Mouse (Mus musculus): ENCODE results near the gene Naga.
"Not testable (repeated sequence)": the region's sequence is repeated elsewhere in the genome, so short reads cannot be mapped to it uniquely, and the experiment has no call there.

Gene Naga

DNA sequence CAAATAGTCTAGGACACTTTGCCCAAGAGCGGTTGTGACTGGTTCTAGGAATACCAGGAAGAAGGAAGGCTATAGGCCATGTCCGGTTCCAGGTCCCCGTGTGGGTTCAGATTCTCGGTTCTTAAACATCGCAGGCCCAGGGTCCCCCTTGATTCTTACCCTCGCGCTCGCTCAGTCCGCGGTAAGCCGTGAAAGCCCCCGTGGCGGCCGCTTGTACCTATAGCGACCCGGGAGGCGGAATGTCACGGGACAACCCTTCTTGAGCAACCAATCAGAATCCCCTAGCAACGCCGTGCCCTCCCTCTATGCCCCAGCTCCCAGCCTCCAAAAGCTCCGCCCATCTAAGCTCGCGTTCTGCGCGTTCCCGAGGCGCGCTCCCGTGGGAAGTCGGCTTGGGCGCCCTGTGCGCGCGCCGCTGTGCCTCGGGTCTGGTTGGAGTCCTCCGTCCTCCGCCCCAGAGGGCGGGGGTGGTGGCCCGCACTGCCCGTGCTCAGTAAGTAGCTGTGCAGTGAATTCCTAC, at the start of gene Naga, which contains the start of the genes Pheta2 and Smdt1:
TSS of gene Naga (minus strand) at position 333 of the 520 bp plus-strand sequence.
TSS of gene Pheta2 (plus strand) at position 350 of the 520 bp plus-strand sequence.
TSS of gene Smdt1 (plus strand) at position 367 of the 520 bp plus-strand sequence.
- DNase-seq (ENCODE audit: low spot score) = peak; percentile 80

DNA sequence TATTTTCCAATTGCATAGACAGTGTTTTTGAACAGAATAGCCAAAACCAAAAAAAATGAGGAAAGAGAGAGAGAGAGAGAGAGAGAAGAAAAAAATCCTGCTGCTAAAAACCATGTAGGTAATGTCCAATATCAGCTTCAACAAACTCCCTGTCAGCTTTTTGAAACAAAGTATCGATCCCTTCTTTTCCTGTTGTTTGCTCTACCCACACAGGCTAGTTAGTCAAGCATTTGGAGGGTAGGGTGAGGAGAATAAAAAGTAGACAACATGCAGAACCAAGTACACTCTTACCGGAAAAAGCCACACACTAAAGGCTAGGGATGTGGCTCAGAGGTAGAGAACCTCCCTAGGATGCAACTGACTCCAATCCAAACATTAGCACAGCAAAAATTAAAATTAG, 47.0 kb upstream of the Naga start:
- DNase-seq (ENCODE audit: low spot score) = no peak

DNA sequence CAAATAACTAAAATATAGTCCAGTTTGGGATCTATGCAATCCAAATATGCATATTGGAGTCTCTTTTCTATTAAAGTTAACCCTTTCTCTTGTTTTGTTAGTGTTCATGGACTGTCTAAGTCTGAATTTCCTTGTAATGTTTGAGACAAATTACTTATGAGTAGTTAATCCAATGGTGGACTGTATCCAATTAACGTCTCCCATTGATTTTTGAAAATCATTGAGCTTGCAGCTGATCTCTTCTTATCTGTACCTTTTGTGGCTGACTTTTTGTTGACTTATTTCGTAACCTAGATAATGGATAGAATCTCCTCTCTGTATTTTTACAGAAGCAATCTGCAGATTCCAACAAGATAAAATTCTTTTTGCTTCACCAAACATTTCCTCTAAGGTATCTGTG, 43.7 kb upstream of the Naga start:
- DNase-seq (ENCODE audit: low spot score) = no peak

DNA sequence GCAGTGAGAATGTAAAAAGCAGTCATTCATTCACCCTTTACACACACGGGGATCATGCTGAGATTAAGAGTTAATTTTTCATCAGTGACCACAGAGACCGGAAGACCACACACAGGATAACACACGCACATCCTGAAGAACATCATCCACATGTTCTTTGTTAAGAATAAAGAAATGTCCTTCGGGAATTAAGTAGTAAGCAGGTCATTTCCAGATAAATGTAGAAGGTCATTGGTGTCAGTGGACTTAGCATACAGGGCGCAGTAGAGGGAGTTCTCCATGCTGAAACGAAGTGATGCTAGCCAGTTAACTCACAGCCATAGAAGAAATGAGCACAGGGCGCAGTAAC, 42.0 kb upstream of the Naga start:
- DNase-seq (ENCODE audit: low spot score) = no peak

DNA sequence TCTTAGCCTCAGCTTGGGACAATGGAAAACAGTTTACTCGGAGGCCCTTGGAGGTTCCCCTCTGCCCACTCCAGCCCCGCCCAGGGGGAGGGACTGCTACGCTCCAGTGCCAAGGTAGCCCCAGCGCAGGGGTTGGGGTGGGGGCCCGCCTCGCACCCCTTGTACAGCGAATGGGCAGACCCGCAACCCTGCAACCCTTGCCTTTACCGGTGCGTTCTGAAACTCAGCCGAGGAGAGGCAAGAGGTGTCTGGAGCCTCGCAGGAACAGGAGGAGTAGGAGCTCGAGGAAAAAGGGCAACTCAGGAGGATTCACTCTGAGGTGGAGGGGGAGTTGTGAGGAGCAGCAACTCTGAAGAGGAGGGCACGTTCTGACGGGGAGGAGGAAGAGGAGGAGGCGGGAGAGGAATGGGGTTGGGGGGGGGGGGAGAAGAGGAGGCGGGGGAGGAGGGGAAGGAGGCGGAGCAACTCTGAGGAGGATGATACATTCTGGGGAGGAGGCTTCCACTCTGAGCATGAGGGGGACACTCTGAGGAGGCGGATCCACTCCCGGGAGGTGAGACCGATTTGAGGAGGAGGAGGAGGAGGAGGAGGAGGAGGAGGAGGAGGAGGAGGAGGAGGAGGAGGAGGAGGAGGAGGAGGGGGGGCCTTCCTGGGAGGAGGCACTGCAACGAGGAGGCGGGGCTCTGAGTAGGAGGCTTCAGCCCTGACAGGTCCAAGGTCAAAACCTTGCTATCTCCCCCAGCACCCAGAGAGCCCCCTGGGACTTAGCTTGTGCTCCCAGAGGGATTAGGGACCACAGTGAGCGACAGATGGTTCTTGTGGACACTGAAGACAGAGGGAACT, 41.4 kb upstream of the Naga start, which contains the start of gene Cyp2d22:
TSS of gene Cyp2d22 (minus strand) at position 390 of the 843 bp plus-strand sequence.
- DNase-seq (ENCODE audit: low spot score) = no peak

DNA sequence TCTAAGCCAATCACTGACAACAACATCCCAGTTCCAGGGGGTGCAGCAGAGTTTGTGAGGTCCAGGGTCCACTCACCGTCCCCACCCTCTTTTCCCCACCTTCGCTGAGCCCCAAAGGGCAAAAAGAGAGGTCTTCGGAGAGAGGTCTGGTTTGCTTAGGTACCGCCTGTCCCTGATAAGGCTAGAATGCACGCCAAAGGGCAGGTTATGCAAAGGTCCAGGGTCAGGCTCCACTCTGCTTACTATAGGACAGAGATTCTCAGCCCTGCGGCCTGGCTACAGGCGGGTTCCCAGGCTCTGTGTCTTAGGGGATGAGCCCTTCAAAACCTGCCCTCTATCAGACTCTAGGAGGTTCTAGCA, 40.8 kb upstream of the Naga start:
- DNase-seq (ENCODE audit: low spot score) = no peak

DNA sequence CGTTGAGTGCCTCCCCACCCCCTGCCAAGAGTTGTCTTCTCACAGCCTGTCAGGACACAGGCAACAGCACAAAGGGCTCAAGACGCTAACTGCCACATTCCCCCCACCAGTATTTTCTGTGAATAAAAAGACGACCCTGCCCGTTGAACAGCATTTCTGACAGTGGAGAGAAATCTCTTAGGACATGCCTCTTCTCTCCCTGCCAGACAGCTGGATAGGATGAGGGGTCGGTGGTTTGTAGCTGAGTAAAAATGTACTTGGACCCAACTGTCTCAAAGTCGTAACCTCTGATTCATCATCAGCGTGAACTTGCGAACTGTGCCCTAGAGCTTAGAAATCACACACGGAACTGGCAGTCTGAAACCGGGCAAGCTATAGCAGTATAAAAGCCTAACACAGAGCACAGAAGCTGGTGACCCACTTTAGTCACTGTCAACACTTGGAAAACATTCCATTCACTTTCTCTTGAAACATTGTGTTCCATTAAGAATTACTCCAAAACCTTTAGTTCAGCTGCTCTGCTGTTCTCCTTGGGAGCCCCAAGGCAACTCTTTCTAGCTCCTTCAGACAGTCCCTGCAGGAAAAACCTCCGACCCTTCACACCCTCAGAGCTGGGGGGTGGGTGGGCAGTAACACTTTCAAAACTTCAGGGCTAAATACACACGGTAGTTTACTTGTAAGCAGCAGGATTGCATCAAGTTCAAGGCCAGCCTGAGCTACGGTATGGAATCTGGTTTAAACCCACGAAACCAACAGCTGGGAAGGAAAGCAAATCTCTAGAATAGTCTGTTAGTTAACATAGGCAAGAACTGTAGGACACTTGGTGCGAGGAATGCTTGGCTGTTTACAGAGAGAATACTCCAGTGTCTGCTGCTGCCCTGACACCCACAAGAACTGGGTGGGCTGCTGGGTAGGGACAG, 39.8 kb upstream of the Naga start:
- DNase-seq (ENCODE audit: low spot score) = no peak

DNA sequence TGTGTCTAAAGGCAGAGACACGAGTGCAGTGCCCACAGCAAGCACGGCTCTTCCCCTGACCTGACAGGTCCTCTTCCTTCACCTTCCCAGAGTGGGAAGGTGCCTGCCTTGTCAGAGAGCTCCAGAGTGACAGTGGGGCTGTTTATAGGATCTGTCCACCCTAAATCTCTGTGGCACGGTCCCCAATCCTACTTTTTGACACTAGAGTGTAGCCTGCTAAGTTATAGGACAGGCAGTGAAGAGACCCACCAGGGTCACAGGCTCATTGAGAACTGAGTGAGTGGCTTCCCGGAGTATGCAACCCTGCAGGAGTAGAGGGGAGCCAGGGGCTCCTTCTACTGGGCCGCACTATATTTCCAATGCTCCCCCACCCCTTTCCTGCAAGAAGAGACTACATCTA, 39.0 kb upstream of the Naga start:
- no peak for DNase-seq (ENCODE audit: low spot score)

DNA sequence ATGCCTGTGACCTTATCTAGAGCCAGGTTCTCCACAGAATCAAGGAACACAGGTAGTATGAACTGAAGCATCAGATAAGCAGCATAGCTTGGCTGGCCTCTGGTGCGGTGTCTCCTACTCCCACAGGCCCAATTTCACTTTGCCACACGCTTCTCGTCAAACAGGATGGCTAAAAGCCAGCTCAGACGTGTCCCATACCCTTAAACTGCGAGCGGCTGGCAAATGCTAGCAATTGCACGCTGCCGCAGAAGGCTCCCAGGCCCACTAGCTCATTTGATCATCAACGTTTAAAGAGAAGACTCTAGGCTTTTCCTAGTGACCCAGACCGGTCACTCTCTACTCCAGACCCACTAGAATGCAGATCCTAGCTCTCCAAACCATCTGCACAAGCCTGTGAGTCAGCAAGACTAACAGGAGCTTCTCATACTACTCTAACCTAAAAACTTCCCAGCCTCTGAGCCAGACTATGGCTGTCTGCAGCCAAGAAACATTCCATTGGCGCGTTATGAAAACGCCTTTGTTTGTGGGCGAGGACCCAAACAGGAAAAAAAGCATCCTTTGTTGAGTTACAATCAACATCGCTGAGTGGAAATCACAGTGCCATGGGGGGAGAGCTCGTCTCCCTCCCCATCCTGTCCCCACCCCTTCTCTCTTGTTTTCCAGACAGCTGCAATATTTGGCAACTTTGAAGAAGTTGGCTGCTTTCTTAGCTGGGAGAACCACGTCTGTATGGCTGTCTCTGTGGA, 37.8 kb upstream of the Naga start:
- no peak for DNase-seq (ENCODE audit: low spot score)

DNA sequence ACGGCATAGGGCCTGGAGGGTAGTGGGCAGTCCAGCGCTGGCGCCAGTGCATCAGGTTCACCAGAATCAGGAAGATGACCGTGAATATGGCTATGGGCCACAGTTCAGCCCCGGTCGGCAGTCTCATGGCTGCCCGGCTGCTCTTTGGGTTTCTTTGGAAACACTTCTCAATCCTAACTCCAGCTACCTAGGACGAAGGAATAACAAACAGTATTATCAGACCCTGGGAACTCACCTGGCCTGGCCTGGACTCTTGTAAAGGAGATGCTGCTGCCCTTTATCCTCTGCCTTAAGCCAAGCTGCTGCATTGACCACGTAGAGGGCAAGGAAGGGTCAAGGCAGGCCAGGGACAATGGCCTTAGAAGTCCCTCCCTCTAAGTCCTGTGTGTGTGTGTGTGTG, 37.1 kb upstream of the Naga start:
- DNase-seq (ENCODE audit: low spot score) = no peak

DNA sequence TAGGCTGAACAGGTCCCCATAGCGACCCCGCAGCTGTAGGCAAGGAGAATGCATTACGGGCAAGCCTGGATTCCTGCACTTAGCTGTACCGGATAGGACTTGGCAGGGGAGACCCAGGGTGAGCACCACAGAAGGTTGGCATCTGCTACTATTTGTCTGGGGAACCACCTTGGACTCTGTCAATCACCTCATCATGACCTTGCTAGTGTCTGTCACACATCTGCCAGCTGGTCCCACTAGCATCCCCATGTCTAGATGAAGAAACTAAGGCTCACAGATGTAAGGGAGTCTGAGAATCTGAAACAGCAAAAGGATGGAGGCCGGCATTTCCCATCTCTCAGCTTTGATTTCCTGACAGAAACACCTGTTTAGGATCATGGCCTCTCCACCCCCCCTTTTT, 35.7 kb upstream of the Naga start:
- no peak for DNase-seq (ENCODE audit: low spot score)

DNA sequence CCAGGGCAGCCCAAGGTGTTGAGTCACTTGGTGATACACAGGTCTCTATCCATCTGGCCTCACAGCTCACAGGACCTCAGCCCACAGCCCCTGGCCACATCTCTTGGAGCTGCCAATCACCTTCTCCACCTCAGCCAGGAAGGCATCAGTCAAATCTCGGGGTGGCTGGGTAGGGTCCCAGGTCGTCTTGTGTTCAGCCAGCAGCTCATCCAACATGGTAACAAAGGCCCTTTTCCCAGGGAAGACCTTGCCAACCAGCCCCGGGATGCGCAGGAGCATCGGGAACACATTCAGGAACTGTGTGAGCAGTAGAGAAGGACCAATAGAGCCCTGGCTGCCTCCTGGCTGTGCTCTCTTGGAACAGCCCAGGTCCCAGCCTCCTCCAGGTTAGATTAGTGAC, 34.3 kb upstream of the Naga start:
- DNase-seq (ENCODE audit: low spot score) = no peak

DNA sequence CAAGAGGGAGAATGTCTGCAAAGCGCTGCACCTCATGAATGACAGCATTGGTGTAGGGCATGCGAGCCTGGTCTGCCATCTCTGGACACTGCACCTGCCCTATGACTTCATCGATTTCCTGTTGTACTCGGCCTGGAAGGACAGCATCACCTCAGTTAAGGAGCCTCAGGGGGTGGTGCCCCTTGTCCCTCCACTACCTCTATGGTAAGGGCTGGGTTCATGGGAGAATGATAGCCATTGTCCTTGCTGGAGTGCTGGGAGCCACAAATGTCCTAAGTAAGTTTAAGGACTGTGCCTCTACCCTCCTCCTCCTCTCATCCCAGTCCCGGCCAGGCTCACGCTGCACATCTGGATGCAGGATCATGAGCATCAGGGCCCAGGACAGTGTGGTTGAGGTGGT, 33.7 kb upstream of the Naga start:
- no peak for DNase-seq (ENCODE audit: low spot score)

DNA sequence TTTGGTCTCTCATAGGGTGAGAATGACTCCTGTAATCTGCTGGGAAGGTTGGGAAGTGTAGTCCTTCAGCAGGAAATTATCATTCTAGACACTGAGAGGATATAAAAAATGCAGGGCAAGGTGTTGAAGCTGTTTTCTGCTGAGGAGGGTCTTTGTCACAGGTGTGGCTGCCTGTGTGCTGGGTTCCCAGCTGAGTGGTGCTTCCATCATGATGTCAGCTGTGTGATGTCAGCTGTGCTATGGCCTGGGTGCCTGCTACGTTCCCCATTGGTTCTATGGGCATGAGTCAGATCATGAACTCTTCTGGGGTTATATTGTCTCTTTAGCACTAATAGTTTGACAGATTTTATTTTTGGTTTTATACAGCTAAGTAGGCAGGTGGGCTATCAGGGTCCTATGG, 30.1 kb upstream of the Naga start:
- DNase-seq (ENCODE audit: low spot score) = no peak

DNA sequence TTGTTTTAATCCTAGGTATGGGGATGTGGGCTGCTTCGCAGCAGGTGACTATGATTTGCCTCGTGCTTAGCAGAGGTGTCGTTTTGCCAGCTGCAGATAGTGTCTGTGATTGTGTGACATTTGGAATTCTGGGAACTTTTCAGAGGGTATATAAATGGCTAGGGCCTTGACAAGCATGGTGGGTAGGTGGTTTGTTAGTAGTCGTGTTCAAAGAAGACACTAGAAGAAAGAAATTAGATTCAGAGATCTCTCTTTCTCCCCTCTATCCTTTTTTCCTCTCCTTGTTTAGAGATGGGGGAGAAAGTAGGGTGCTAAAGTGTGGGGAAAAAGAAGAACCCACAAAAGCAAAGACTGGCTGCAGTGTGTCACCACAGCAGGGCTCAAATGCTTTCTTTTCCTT, 29.4 kb upstream of the Naga start:
- DNase-seq (ENCODE audit: low spot score) = no peak

DNA sequence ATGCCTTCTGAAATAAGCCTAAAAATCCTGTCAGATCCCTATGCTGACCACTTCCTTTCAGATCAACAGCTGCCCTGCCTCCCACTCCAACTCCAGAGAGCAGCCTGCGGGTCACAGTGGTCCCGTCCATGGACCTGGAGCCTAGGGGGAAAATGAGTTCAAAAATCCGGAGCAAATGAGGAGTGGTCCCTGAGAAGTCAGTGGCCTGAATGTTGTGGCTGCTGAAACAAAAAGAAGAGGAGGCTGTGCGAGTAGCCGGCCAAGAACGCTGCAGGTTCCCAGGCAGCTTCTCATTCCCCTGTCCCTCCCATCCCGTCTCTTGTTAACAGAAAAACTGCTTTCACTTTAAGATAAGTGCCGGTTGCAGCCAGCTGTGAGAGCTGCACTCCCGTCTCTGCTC, 25.8 kb upstream of the Naga start:
- not testable (repeated sequence) for DNase-seq (ENCODE audit: low spot score)

DNA sequence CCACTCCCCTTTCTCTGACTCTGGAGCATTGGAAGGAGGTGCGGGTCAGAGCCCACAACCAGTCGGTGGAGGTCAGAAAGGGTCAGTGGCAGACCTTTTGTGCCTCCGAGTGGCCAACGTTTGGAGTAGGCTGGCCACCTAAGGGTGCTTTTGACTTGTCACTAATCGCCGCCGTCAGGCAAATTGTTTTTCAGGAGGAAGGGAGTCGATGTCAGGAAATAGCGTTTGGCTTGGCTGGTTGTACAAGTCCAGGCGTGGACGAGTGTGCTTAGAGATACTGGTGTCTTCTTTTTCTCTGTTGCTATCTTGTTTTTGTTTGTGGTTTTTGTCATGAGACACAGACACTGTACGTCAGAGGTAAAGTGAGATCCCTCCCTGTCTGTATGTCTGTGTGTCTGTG, 25.1 kb upstream of the Naga start:
- DNase-seq (ENCODE audit: low spot score) = not testable (repeated sequence)

DNA sequence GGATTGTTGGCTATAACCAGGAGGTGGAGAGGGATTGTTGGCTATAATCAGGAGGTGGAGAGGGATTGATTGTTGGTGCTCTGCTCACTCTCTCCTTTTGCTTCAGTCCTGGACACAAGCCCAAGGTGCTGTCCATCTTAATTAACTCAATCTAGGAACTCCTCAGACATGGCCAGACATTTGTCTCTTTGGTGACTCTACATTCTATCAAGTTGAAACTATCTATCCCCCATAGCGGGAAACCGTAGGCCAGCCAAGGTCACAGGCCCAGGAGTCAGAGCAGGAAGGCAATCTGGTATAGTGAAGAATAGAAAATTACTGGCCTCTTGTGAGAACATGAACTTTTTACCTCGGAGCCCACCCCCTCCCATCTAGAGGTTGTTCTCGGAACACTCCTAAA, 23.5 kb upstream of the Naga start:
- DNase-seq (ENCODE audit: low spot score) = no peak

DNA sequence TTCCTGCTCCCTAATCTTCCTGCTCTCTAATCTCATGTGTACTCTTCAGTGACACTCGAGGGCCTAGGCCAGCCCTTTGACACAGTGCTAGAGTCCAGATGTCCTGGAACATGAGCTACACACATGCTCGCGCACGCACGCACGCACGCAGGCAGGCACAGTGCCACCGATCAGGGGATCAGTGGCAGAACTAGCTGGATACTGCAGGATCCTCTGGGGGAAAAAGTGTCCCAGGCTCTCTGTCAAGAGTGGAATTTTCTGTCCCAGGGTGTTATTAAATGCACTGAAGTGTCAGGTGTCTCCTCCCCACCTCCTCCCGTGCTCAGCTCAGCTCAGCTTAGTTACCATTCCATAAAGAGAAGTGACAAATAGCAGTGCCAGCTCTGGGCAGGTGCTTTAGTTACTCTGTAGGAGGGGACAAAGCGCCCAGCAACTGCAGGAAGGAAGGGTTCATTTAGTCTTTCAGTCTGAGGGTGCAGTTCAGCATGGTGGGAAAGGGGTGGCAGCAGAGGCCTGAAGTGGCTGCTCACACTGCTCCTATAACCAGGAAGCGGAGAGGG, 22.8 kb upstream of the Naga start:
- DNase-seq (ENCODE audit: low spot score) = no peak

DNA sequence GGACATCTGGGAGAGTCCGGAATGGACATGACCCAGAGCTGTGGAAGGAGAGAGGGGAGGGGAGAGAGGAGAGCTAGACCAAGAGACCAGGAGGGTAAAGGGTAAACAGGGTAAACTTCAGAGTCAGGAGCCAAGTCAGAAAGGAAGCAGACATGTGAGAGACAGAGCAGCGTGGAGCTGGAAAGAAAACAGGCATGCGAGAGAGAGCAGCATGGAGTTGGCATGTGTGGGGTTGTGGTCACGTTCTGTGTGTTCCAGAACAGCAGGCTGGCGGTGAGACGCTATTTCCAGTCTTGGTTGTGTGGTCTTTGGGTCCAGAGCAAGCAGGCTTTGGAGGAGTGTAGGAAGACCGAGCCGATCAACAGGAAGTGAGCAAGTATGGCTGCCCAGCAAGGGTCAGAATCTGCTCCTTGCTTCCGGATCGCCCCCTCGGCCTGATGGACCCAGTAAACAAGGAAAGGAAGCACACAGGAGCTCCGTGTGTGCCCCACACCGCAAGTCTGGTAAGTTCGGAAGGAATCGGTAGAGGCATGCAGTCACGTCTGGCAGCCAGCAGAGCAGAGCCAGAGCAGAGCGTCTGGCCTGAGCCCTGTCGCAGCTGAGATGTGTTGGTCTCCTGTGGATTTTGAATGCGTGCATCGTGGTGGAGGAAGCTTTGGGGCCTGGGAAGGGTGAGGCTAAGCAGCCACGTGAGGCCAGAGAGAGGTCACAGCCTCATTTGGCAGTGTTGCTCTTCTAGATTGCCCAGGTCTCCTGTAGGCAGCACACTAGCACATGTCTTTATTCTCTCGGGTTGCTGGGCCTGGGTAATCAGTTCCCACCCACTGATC, 19.9 kb upstream of the Naga start:
- DNase-seq (ENCODE audit: low spot score) = no peak
